7 mouse cellular contexts compared by ENCODE assay signal in genomic region chr2:158324531-158325190, GRCm38 (mm10). TPM values are rescaled to one million over a fixed set of nuclear protein-coding genes. Genes with fewer than 3 reads are reported as not detected.
DNase-seq lines count a peak whose midpoint lies in the region; ATAC-seq and TF ChIP-seq lines count a peak whose summit lies in the region.

No protein-coding gene starts in this region.

- no peak for TF ChIP-seq EP300 in lung, postnatal 0 days (IDR thresholded peaks at IDR 0.05)

- no peak overlapping the region for H3K27ac ChIP-seq in lung, embryonic 14.5 days (ENCODE audit: low read depth)
- no peak overlapping the region for H3K27ac ChIP-seq in lung, postnatal 0 days (ENCODE audit: low read length)

- H3K4me1 ChIP-seq in lung, embryonic 14.5 days (ENCODE audit: insufficient read depth) = peaks cover 3% of the 10 kb centered on the region; the same call in 1 of the 2 replicates
- no peaks in the 10 kb centered on the region for H3K4me1 ChIP-seq in lung, postnatal 0 days (ENCODE audit: insufficient read depth, low read depth, low read length)

- no peak for TF ChIP-seq CTCF in lung, embryonic 14.5 days (IDR thresholded peaks at IDR 0.05; ENCODE audit: low read depth)
- TF ChIP-seq CTCF in lung, postnatal 0 days (IDR thresholded peaks at IDR 0.05) = no peak

- intact Hi-C loops in heart, postnatal 14 days (cut with DNase I) = no loop called here

- H3K4me2 ChIP-seq in lung, embryonic 14.5 days = no peak overlapping the region
- no peak overlapping the region for H3K4me2 ChIP-seq in lung, postnatal 0 days (replicated peaks; ENCODE audit: low read depth, low read length)

- no peaks in the 10 kb centered on the region for H3K36me3 ChIP-seq in lung, embryonic 14.5 days (ENCODE audit: insufficient read depth)
- H3K36me3 ChIP-seq in lung, postnatal 0 days (ENCODE audit: insufficient read depth, low read length) = no peaks in the 10 kb centered on the region

- 59% methylated on average over 10 of the region's 10 CpGs for WGBS in lung, embryonic 14.5 days
- WGBS in lung, postnatal 0 days = 61% methylated on average over 10 of the region's 10 CpGs

- no peak overlapping the region for H3K4me3 ChIP-seq in lung, embryonic 14.5 days (ENCODE audit: low read depth, low read length)
- H3K4me3 ChIP-seq in lung, postnatal 0 days (ENCODE audit: low read depth, low read length) = no peak overlapping the region

- H3K27me3 ChIP-seq in lung, embryonic 14.5 days (ENCODE audit: insufficient read depth, low read length) = no peaks in the 10 kb centered on the region
- H3K27me3 ChIP-seq in lung, postnatal 0 days (replicated peaks; ENCODE audit: insufficient read depth, low read length) = no peaks in the 10 kb centered on the region

- no peak overlapping the region for H3K9ac ChIP-seq in lung, embryonic 14.5 days
- no peak overlapping the region for H3K9ac ChIP-seq in lung, postnatal 0 days (replicated peaks; ENCODE audit: low read depth)

- ATAC-seq in lung, embryonic 14.5 days (ENCODE audit: insufficient read depth) = peak; percentile 89
- no peak; the same call in 1 of the 2 replicates for ATAC-seq in lung, postnatal 0 days

- peak; percentile 67 for DNase-seq in lung, embryonic 14.5 days
- DNase-seq in lung, postnatal 0 days (ENCODE audit: low spot score) = no peak
- DNase-seq in embryo, embryonic 11 days = peak; percentile 79
- DNase-seq in heart, postnatal 14 days = peak; percentile 10 to 23
- peak; percentile 55 for DNase-seq in mesoderm, embryonic 11.5 days (ENCODE audit: low read depth, low spot score)
- DNase-seq in spleen, adult 12 weeks (ENCODE audit: low spot score) = no peak
- DNase-seq in thymus, postnatal 36 days = no peak

- no peaks in the 10 kb centered on the region for H3K9me3 ChIP-seq in lung, embryonic 14.5 days (ENCODE audit: low read depth, low read length)
- H3K9me3 ChIP-seq in lung, postnatal 0 days (ENCODE audit: low read length) = no peaks in the 10 kb centered on the region

RNA-seq across cellular contexts. Expression of gene Lbp, which starts 18.4 kb away (rescaled TPM):
- polyA plus RNA-seq in lung, embryonic 14.5 days (2014; fragmentation: Nextera tagmentation; extraction: Ambion mirVana) = 8.3 and 9.9 TPM in 2 replicates
- 42.1 and 56.8 TPM in 2 replicates for polyA plus RNA-seq in lung, postnatal 0 days (2015; fragmentation: Nextera tagmentation; extraction: Ambion mirVana)
- total RNA-seq in heart, postnatal 14 days (2021) = 10 to 100 TPM in 1 of 2 experiments, 1 to 10 TPM in 1; 8.7 to 11.6 TPM

RNA-seq across cellular contexts. Expression of gene Snhg11, which starts 50.8 kb away (rescaled TPM):
- 0.96 and 1.7 TPM in 2 replicates for polyA plus RNA-seq in lung, embryonic 14.5 days (2014; fragmentation: Nextera tagmentation; extraction: Ambion mirVana)
- polyA plus RNA-seq in lung, postnatal 0 days (2015; fragmentation: Nextera tagmentation; extraction: Ambion mirVana) = 6.1 and 6.2 TPM in 2 replicates
- total RNA-seq in heart, postnatal 14 days (2021) = under 1 TPM; 0.15 to 0.22 TPM

Comparison
In these comparisons a context has a peak if more than half of its experiments do, and no peak if none do; other contexts are left out.
1. DNase-seq: peak in lung, embryonic 14.5 days (single experiment), embryo, embryonic 11 days (single experiment), heart, postnatal 14 days (2 of 2) and mesoderm, embryonic 11.5 days (single experiment); none in lung, postnatal 0 days (single experiment), spleen, adult 12 weeks (single experiment) and thymus, postnatal 36 days (0 of 2).